Mouse (Mus musculus): ENCODE measurements around the gene Ddx18.

DNA sequence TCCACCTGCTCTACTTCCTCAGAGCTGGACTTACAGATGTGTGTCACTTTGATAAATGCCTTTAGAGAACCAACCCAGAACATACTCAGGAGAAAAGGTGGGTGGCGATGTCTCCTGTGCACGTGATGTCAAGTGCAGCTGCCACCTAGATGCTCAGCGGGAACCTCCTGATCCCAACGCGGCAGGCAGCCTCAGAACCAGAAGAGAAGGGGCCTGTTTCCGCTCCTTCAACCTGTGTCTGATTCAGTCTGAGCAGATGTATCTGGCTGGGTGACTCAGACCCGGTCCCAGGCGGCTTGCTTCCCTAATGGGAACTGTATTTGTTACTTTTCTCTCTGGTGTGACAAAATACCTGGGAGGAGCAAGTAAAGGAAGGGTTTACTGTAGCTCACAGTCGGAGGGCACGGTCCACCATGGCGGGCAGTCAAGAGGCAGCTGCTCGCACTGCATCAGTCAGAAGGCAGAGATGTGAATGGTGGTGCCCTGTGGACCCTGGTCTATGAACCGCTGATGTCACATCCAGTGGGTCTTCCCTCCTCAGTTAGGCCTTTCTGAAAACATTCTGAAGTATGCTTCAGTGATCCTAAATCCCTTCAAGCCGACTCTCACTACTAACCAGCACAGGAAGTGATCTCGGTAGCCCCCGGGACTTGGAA is 16.9 kb downstream of the Ddx18 start:
- TF ChIP-seq POLR2A (IDR thresholded peaks at IDR 0.05; ENCODE audit: borderline replicate concordance, extremely low read depth, insufficient read depth, insufficient read length, poor library complexity, severe bottlenecking) (no peak), CTCF (IDR thresholded peaks at IDR 0.05; ENCODE audit: borderline replicate concordance, extremely low read depth, insufficient read depth, insufficient read length) (no peak)
